Mouse (Mus musculus) gastrocnemius, postnatal 25 days (tissue): ENCODE results near the gene Lats1. TPM values are rescaled to one million over a fixed set of nuclear protein-coding genes. Genes with fewer than 3 reads are reported as not detected.

Experiments used
- DNase-seq: peaks from one replicate; pipeline ENCODE4 v3.0.0; 2022
- long read RNA-seq, 2 experiments: library from polyadenylated mRNA; stranded (forward); transcript quantifications; one replicate each; pipeline ENCODE4 v2.0.0; 2021
- total RNA-seq, 2 experiments: library from RNA; stranded (reverse); gene quantifications; 1 replicate in 1 of 2; 2 replicates in 1 of 2; pipeline ENCODE4 v1.2.3; 2021

Lats1 gene
- 10 to 100 TPM in 1 of 2 experiments, 1 to 10 TPM in 1; 9.8 to 10.7 TPM for total RNA-seq
- long read RNA-seq, experiment 1, partial matches to known transcripts = 43 of 46 reads
- long read RNA-seq, experiment 1, other reads (novel, unspliced or antisense) = 3 of 46 reads
- long read RNA-seq, experiment 2, partial matches to known transcripts = 32 of 34 reads
- long read RNA-seq, experiment 2, other reads (novel, unspliced or antisense) = 2 of 34 reads

- DNase-seq = peak; percentile 85
Measured at GRCm38 (mm10) chr10:7680731-7681301, at the start of gene Lats1, which contains the start of gene Pcmt1. Gene Lats1, plus strand, starts transcription at chr10:7681214. Gene Pcmt1, minus strand, starts transcription at chr10:7681136.

- no peak for DNase-seq
Measured at GRCm38 (mm10) chr10:7640366-7640765, 40.6 kb upstream of the Lats1 start.

DNA sequence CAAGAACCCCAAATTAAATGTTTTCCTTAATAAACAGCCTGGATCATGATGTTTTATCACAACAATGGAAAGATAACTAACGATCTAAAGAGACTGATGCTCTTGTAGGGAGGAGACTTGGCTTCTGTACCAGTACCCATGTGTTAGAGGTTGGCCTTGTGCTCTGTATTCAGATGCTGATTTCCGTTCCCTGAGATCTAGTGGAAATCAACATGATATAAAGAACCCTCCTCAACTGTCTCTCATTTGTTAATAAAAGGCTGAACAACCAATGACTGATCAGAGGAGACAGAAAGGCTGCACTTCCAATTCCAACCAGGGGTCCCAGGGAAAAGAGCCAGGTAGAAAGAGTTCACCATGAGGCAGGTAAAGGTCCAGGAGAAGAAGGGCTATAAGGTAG lies 35.1 kb upstream of the Lats1 start:
- DNase-seq = no peak

GRCm38 (mm10) chr10:7649059-7649458 lies 32.0 kb upstream of the Lats1 start:
- DNase-seq = no peak

- DNase-seq = no peak
Measured at GRCm38 (mm10) chr10:7651057-7651456, 30.0 kb upstream of the Lats1 start.

DNA sequence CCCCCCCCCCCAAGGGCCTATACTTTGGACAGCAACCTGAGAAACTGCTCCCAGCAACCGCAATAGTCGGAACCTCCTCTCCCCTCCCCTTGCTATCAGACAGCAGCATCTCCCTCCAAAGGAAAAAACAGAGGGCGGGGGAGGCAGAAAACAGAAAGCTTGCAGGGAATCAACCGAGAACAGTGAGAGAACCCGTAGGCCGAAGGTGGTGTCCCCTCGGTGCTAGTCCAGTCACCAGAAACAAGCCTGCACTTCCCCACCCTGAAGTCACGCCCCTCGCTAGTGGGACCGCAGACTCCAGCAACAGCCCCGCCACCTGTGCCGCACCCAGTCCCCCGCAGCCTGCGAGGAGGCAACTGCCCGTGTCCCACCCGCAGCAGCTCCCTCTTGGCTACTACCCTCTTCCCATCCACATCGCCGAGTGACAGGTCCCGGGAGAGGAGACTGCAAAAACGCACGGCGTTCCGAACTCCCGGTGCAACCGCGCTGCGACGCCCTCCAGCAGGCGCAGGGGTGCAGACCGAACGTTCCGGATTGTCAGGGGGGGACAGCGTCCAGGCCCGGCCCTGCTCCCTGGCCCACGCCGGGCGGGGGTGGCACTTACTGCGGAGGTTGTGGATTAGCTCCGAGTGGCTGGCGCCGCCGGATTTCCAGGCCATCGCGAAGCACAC lies 18.4 kb upstream of the Lats1 start:
- no peak for DNase-seq

GRCm38 (mm10) chr10:7663159-7664026 lies 17.6 kb upstream of the Lats1 start:
- DNase-seq = peak; percentile 92

DNA sequence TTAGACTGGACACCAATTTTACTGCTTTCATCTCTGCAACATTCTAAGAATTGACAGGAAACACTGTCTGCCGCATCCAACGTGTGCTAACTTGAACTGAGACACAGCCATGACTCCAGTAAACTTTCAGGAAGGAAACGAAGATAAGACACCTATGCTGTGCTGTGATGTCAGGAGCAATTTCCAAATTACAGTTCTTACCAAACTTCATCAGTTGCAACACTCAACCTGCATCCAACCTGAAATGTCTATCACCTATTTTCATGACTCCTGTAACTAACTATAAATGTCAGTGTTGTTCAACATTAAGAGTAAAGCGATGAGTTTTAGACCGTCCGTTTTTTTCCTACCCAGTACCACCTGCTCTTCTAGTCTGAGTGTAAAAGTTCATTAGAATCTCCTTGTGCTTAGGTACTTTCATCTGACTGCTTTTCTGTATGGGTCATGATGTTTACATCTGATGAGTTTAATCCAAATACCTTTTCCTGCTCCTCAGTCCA lies 16.9 kb upstream of the Lats1 start:
- DNase-seq = no peak

DNA sequence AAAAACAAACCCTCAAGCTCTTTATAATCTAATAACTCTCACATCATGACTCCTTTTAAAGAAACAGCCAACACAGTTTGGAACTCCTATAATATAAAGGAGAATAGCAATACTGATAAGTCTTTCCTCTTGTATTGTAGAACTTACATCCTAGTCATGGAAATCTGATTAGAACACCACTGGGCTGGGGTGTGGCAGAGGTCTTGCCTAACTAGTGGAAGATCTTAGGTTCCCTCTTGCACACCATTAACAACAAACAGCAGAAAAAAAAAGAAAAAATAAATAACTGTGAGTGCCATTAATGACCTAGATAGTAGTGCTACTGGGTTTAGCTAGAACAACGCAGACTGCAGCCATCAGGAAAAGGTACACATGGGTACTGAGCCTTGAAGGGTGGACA lies 16.1 kb upstream of the Lats1 start:
- no peak for DNase-seq

GRCm38 (mm10) chr10:7667342-7667802 lies 13.6 kb upstream of the Lats1 start, which contains the start of gene Nup43:
Gene Nup43, plus strand, starts transcription at chr10:7667503.
- peak; percentile 86 for DNase-seq

DNA sequence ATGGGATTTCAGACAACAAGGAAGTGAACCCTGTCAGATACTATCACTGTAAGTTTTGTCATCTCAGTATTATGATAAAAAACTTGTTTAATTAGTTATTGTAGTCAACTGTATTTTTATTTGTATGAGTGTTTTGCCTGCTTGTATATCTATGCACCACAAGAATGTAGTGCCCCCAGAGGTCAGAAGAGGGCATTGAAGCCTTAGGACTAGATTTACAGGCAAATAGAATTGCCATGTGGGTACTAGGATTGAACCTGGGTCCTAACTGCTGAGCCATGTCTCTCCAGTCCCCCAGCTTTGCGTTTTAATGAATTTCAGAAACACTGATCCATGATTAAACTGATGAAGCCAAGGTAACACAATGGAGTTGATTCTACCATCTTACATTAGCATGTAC lies 7.3 kb upstream of the Lats1 start:
- no peak for DNase-seq

DNA sequence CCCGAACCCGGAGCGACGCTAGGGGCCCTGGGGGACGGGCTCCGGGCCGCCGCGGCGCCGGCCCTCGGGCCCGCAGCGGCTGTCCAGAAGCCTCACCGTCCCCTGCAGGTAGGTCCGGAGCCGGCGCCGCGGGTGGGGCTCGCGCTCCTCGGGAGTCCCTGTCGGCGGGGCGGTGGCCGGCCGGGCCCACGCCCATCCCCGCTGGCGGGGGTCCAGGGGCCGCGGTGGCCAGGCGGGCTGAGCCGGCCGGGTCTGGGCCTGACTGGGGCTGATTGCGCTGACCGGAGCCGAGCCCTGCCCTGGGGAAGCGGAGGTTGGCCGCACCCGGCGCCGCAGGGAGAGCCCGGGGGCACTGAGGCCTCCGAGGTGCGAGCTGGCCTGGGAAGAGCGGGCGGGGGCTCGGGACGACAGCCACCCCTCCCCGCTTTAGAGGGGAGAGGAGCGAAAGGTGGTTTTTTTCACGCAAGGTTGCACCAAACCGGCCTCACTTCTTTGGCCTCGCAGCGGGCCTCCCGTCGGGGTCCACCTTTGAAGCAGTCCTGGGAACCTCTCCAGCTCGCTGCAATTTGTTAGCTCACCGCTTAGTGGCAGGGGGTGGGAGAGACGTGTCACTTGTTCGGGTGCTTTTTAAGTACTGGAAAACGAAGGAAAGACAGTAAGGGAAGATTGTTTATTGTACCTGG lies 470 bp downstream of the Lats1 start:
- peak; percentile 84 for DNase-seq

- no peak for DNase-seq
Measured at GRCm38 (mm10) chr10:7682249-7682648, 1.2 kb downstream of the Lats1 start.

DNA sequence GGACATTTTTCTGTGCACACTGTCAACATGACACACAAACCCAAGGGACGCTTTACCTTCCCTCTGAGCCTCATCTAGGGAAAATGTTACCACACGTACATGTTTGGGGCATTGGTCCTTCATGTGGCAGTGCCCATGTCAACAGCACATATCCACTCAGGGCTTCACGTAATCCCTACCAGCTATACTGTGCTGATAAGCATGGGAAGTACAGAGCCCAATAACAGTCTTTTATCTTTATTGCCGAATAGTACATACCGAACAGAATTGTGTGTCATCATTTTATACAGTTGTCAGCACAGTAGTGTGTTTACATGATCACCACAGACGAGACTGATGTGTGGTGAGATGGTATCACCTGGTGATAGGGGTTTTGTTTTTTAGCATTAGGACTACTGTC lies 5.9 kb downstream of the Lats1 start:
- DNase-seq = no peak

DNA sequence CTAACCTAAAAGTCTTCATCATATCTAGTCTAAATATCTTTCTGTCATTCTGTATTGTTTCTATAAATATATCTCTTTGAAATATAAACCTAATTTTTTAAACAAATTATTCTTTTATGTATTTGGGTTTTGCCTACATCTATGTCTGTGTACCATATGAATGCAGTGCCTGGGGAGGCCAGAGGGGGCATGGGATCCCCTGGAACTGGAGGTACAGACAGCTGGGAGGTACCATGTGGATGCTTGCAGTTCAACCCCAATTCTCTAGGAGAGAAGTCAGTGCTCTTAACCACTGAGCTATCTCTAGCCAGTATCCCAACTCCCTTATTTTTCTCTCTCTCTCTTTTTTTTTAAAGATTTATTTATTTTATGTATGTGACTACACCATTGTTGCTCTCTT lies 14.3 kb downstream of the Lats1 start:
- no peak for DNase-seq

GRCm38 (mm10) chr10:7700120-7700519 lies 19.1 kb downstream of the Lats1 start:
- DNase-seq = no peak

GRCm38 (mm10) chr10:7702586-7702985 lies 21.6 kb downstream of the Lats1 start:
- no peak for DNase-seq

DNA sequence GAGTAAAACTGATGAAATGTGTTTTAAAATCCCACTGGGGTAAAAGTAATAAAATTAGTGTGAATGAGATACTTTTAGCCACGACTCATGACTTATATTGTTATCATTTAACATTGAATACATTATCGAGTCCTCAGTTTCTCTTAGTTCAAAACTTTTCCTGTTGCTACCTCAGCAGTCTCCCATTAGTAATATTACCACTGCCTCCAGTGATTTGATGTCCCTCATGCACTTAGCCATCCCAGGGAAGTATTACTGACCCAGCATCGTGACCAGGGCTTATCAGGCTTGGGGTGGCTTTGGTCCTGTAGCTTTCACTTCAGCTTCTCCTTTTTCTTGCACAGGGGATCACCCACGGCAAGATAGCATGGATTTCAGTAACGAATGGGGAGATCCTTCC lies 29.1 kb downstream of the Lats1 start:
- DNase-seq = no peak

- DNase-seq = no peak
Measured at GRCm38 (mm10) chr10:7712506-7712905, 31.5 kb downstream of the Lats1 start.

DNA sequence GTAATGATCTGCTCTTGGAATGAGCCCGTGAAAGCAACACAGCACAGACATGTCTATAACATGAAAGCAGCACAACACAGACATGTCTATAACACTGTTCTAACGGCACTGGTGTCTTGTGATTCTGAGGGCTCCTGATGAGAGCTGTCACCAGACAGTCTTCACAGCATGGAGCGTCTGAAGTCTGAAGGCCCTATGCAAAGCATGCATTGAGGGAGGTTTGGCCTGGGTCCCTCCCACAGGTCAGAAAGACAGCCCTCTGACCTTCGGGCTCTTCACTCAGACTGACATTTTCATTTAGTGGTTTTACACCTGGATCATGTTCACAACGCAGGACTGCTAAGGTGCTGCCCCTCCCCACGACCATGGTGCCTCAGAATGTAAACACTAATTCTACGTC lies 34.0 kb downstream of the Lats1 start:
- no peak for DNase-seq

DNA sequence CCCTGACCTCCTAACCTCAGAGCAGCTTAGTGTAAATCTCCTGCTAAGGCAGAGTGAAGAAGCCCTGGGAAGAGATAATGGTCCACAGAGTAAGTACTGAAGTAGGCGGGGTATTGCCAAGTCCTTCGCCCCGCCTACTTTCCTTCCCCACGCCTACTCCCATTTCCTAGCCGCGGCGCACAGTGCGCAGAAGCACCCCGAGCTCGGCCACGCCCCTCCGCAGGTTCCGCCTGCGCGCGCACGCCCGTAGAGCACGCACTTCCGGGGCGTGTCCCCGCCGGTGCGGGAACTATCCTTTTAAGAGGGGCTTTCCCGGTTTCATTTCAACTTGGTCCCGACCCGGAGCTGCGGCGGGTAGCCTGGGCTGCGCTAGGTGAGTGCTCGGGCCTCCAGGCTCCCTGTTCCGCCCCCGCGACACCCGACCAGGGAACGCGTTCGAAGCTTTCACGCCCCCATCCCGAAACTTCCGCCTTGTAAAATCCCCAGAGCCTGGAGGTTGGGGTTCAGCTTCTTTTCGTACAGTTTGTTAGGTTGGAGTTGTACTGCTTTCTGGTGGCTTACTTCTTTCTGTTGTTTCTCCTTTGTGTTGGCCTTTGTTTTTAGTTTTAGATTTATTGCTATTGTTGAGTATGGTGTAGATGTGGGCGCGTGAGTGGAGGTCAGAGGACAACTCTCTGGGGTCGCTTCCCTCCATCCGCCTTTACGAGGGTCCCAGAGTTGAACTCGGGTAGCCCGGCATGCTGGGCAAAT lies 44.9 kb downstream of the Lats1 start, which contains the start of gene Katna1:
Katna1 (plus strand) TSS at position 250 of the 750 bp plus-strand sequence.
- DNase-seq = peak; percentile 89
